Mouse (Mus musculus) lung, embryonic 14.5 days (tissue): ENCODE results near the gene Pgap1. TPM values are rescaled to one million over a fixed set of nuclear protein-coding genes. Genes with fewer than 3 reads are reported as not detected.
A peak's percentile ranks its signal among the peaks of the same experiment; 100 is the strongest.

Experiments used
- ATAC-seq: fragments of 200-750 bp; cut with Nextera tagmentation; 2 replicates; pipeline ENCODE4 v1.8.0; 2017; ENCODE audit warnings: mild to moderate bottlenecking, moderate TSS enrichment, moderate library complexity; ENCODE audit not compliant: insufficient read depth
- DNase-seq: peaks from one replicate; pipeline ENCODE4 v3.0.0-alpha.2; 2015
- H3K27ac ChIP-seq: fragments of 300-500 bp; sonication (generic); 2 replicates; pipeline ENCODE4 v1.5.1; 2014; ENCODE audit warnings: low read depth, mild to moderate bottlenecking, moderate library complexity
- H3K27me3 ChIP-seq: fragments of 300-500 bp; sonication (generic); 2 replicates; pipeline ENCODE4 v1.6.1; 2014; ENCODE audit warnings: low read length, control low read depth; ENCODE audit not compliant: insufficient read depth
- H3K36me3 ChIP-seq: fragments of 300-500 bp; sonication (generic); 2 replicates; pipeline ENCODE4 v1.6.1; 2014; ENCODE audit warnings: control low read depth; ENCODE audit not compliant: insufficient read depth
- H3K4me1 ChIP-seq: fragments of 300-500 bp; sonication (generic); 2 replicates; pipeline ENCODE4 v1.6.1; 2014; ENCODE audit warnings: antibody characterized with exemption, control low read depth; ENCODE audit not compliant: insufficient read depth
- H3K4me2 ChIP-seq: fragments of 300-500 bp; sonication (generic); 2 replicates; pipeline ENCODE4 v1.6.1; 2014; ENCODE audit warnings: mild to moderate bottlenecking
- H3K4me3 ChIP-seq: fragments of 300-500 bp; sonication (generic); 2 replicates; pipeline ENCODE4 v1.5.1; 2014; ENCODE audit warnings: low read depth, low read length
- H3K9ac ChIP-seq: fragments of 300-500 bp; sonication (generic); 2 replicates; pipeline ENCODE4 v1.6.1; 2014
- H3K9me3 ChIP-seq: fragments of 300-500 bp; sonication (generic); 2 replicates; pipeline ENCODE4 v1.6.1; 2016; ENCODE audit warnings: low read depth, low read length, control low read depth
- CTCF ChIP-seq: IDR thresholded peaks from 2 replicates; pipeline ENCODE4 v1.5.1; 2016; ENCODE audit warnings: antibody characterized with exemption, low read depth
- WGBS: fragments of 180-500 bp; shearing (Covaris S2); extraction: QIAGEN DNeasy Blood & Tissue Kit; methylation state at CpG from one replicate; pipeline ENCODE4 v1.1.7; 2014; 5-methylcytosine and 5-hydroxymethylcytosine counted together
- polyA plus RNA-seq: library from polyadenylated mRNA; unstranded; fragments of >200 nt; fragmentation: Nextera tagmentation; extraction: Ambion mirVana; gene quantifications from 2 replicates; pipeline ENCODE4 v1.2.1, GENCODE M21; 2014

The Pgap1 gene
- polyA plus RNA-seq, 1 experiment from 2014 or later = 8.8 TPM

GRCm38 (mm10) chr1:54438340-54439079 lies 119.0 kb downstream of the Pgap1 start, which contains the start of gene Gtf3c3:
Gene Gtf3c3 (minus strand): TSS chr1:54438971.
- Histone ChIP-seq H3K27ac (no peak within 1 kb of the TSS; the same call in 1 of the 2 replicates), H3K9ac (peak within 1 kb of the TSS; percentile 91), H3K4me3 (peak within 1 kb of the TSS; percentile 74), H3K36me3 (peaks cover 9% of the 10 kb centered on the region; the same call in 1 of the 2 replicates), H3K9me3 (no peaks in the 10 kb centered on the region), H3K4me2 (peak within 1 kb of the TSS; percentile 83), H3K4me1 (no peaks in the 10 kb centered on the region), H3K27me3 (no peaks in the 10 kb centered on the region)
- peak; percentile 89 for DNase-seq
- peak; percentile 100 for ATAC-seq
- WGBS = 3% methylated on average over 39 of the region's 39 CpGs
- no peak for TF ChIP-seq CTCF

Other genes with a start within 250 kb of the Pgap1 start
- 28.1 and 28.8 TPM in 2 replicates for gene Gtf3c3, start 118.7 kb downstream of the Pgap1 start, polyA plus RNA-seq